Mouse (Mus musculus): ENCODE results near the gene Tspan15. TPM values are rescaled to one million over a fixed set of nuclear protein-coding genes. Genes with fewer than 3 reads are reported as not detected.

The Tspan15 gene
- total RNA-seq, 1 experiment from 2014 or later = 0.32 TPM

DNA sequence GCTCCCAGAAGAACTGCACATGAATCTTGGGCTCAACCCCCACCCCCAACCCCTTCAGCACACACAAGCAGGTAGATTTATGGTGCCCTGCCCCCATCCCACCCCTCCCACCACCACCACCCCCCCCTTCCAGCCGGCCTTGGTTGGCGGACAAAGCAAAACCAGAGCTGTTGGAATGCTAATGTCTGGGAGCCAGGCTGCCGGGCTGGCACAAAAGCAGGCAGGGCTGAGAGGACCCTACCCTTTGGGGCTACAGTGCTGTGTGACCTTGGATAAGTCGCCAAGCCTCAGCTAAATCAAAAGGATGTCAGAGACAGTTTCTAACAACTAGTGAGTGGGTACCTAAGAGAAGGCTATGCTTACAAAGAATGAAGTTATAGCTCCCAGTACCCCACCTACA, 93.9 kb downstream of the Tspan15 start:
- no peak for ATAC-seq (replicated peaks; ENCODE audit: low read depth, poor library complexity, severe bottlenecking)

DNA sequence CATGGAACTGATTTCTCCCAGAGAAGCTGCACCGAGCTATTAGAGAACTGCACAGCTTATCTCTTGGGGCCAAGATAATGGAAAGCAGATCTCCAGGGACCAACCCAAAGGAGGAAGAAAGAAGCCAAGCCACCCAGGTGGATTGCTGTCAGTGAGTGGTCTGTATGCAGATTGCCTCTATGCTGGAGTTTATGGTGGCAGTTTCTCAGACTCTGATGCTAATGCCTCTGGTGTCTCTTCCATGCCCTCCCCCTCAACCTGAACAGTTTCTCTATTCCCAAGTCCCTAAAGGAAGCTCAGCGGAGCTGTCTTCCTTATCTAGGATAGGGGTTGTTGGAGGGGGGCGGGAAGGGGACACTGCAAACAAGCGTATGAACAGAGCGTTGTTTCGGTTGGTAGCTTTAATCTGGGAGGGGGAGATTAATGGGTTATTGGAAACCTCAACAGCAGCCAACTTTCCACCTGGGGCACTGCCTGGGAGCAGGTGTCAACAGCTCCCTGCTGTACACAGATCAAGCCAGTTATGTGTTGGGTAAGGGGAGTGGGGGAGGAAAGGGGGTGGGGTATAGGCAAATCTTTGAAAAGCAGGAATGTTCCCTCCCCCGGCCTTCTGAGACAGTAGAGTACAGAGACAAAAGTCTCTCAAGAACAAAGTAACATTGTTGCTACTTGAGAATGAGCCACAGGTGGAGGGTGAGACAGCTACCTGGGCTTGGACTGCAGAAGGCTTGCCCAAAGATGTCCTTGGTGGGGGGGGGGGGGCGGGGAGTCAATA, 95.2 kb downstream of the Tspan15 start:
- ATAC-seq (replicated peaks; ENCODE audit: low read depth, poor library complexity, severe bottlenecking) = no peak

Other genes starting within 250 kb of the Tspan15 start
- not detected in 2 replicates for gene Neurog3, start 98.2 kb downstream of the Tspan15 start, total RNA-seq (2017)
- 1.1 TPM in 1 of 2 replicates, not detected in the other for gene Fam241b, start 87.3 kb downstream of the Tspan15 start, total RNA-seq (2017)
- not detected in 2 replicates for gene Tacr2, start 21.2 kb upstream of the Tspan15 start, total RNA-seq (2017)
- gene Hk1, start 148.7 kb upstream of the Tspan15 start, total RNA-seq (2017) = 156 and 195 TPM in 2 replicates
- not detected in 2 replicates for gene Hkdc1, start 191.2 kb upstream of the Tspan15 start, total RNA-seq (2017)
- gene 4930507D05Rik, start 218.2 kb upstream of the Tspan15 start, total RNA-seq (2017) = 0.19 and 1.0 TPM in 2 replicates
- gene Supv3l1, start 218.5 kb upstream of the Tspan15 start, total RNA-seq (2017) = 44.9 and 61.6 TPM in 2 replicates

All from common myeloid progenitor, adult 5-6 weeks (primary cell).